Mouse (Mus musculus) heart, embryonic 11.5 days (tissue): Measurements from ENCODE around the gene Cox7a1. TPM values are rescaled to one million over a fixed set of nuclear protein-coding genes. Genes with fewer than 3 reads are reported as not detected.
A peak's percentile ranks its signal among the peaks of the same experiment; 100 is the strongest.
"Not testable (repeated sequence)": the region's sequence is repeated elsewhere in the genome, so short reads cannot be mapped to it uniquely, and the experiment has no call there.

ENCODE experiments used
- ATAC-seq: fragments of 200-750 bp; cut with Nextera tagmentation; replicated peaks from 2 replicates; pipeline ENCODE4 v1.8.0; 2017; ENCODE audit warnings: moderate library complexity; ENCODE audit not compliant: insufficient number of reproducible peaks, low FRiP score, low TSS enrichment
- H3K27ac ChIP-seq: fragments of 300-500 bp; sonication (generic); 2 replicates; pipeline ENCODE4 v1.5.1; 2014; ENCODE audit warnings: mild to moderate bottlenecking, low read depth, low read length
- H3K27me3 ChIP-seq: fragments of 300-500 bp; sonication (generic); 2 replicates; pipeline ENCODE4 v1.6.1; 2014; ENCODE audit warnings: mild to moderate bottlenecking, low read length, mixed read lengths; ENCODE audit not compliant: control insufficient read depth, insufficient read depth
- H3K36me3 ChIP-seq: fragments of 300-500 bp; sonication (generic); 2 replicates; pipeline ENCODE4 v1.6.1; 2014; ENCODE audit warnings: mild to moderate bottlenecking, low read length, moderate library complexity, mixed read lengths; ENCODE audit not compliant: control insufficient read depth, insufficient read depth
- H3K4me1 ChIP-seq: fragments of 300-500 bp; sonication (generic); 2 replicates; pipeline ENCODE4 v1.6.1; 2014; ENCODE audit warnings: low read length; ENCODE audit not compliant: control insufficient read depth, insufficient read depth
- H3K4me2 ChIP-seq: fragments of 300-500 bp; sonication (generic); 2 replicates; pipeline ENCODE4 v1.6.1; 2014; ENCODE audit warnings: mild to moderate bottlenecking, moderate library complexity
- H3K4me3 ChIP-seq: fragments of 300-500 bp; sonication (generic); 2 replicates; pipeline ENCODE4 v1.5.1; 2014; ENCODE audit warnings: low read depth, low read length
- H3K9ac ChIP-seq: fragments of 300-500 bp; sonication (generic); 2 replicates; pipeline ENCODE4 v1.6.1; 2014; ENCODE audit warnings: mild to moderate bottlenecking, low read depth, low read length, moderate library complexity
- H3K9me3 ChIP-seq: fragments of 300-500 bp; sonication (generic); replicated peaks from 2 replicates; pipeline ENCODE4 v1.6.1; 2016; ENCODE audit warnings: low read length; ENCODE audit not compliant: control insufficient read depth
- WGBS: fragments of 180-500 bp; shearing (Covaris S2); extraction: QIAGEN DNeasy Blood & Tissue Kit; methylation state at CpG from one replicate; pipeline ENCODE4 v1.1.7; 2014; ENCODE audit not compliant: insufficient replicate concordance; 5-methylcytosine and 5-hydroxymethylcytosine counted together
- polyA plus RNA-seq: library from polyadenylated mRNA; unstranded; fragments of >200 nt; fragmentation: Nextera tagmentation; extraction: Ambion mirVana; gene quantifications from 2 replicates; pipeline ENCODE4 v1.2.1, GENCODE M21; 2014

The Cox7a1 gene
- polyA plus RNA-seq, 1 experiment from 2014 or later = 324 TPM

DNA sequence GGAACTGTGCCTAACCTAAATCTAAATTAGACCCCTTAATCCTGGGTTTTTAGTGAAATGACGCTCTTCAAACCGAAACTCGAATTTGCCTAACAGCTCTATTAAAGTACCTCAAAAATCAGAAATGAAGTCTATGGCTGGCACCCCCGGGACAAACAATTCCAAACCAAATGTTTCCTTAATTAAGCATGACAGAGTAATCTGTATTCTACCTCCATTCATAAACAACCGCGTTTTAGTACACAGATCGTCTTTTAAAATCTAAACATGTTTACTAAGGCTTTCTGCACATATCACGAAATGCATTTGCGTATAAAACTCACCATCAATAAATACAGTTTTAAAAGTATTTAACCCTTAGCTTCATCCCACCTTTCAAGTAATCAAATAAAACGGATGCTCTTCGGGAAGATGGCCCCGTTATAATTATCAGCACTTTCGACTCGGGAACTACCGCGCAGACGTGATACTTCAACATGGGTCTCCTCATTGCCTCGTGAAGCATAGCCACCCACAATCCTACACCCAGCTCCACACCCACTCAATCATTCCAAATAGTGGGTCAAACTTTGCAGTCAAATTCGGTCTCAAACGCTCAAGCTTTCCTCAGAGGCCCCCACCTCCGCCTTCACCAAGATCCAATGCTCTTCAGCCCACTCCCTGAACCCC is 14.9 kb upstream of the Cox7a1 start:
- peak overlapping the region; percentile 86 for H3K27ac ChIP-seq
- H3K27me3 ChIP-seq = no peaks in the 10 kb centered on the region
- H3K4me2 ChIP-seq = peak overlapping the region; percentile 80
- WGBS = 2% methylated on average over 21 of the region's 21 CpGs
- peak overlapping the region; percentile 74 for H3K4me3 ChIP-seq
- ATAC-seq = 0 out of 2 replicates have a peak, but pooled peaks have one; percentile 1
- peak overlapping the region; percentile 98 for H3K9ac ChIP-seq
- peaks cover 9% of the 10 kb centered on the region for H3K4me1 ChIP-seq
- H3K9me3 ChIP-seq = peaks cover 2% of the 10 kb centered on the region; the same call in 1 of the 2 replicates
- peaks cover 15% of the 10 kb centered on the region for H3K36me3 ChIP-seq

DNA sequence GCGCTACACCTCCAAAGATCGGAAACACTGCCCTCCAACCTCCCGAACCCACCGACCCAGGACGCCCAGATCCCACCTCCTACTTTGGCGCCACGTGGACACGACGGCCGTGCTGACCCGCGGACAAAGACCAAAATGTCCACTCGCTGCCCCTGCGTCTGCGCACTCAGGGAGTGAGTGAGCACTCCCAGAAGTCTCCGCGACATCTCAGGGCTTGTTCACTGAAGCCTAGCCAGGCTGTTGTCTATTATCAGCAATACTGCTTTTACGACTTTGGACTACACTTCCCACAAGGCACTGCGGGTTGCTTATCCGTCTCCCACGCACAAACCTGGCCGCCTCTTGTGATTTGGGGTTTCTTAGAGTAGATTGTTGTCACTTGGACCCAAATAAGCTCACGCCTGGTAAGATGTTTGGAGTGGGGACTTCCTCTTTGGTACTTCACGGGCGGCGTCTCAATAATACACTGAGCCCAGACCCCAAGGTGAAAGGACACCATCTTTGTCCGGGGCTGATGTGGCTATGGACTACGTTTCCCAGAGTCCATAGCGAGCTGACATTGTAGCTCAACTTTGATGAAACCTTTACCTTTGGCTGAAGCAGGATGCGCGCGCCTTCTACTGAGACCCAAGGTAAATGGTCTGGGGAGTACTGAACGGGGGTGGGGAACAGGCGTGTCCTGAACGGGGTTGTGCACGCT is 14.2 kb upstream of the Cox7a1 start, which contains the start of gene Zfp146:
TSS of gene Zfp146 (minus strand) at position 168 of the 700 bp plus-strand sequence.
- Histone ChIP-seq H3K27ac (peak within 1 kb of the TSS; percentile 86), H3K4me1 (peaks cover 9% of the 10 kb centered on the region), H3K9ac (peak within 1 kb of the TSS; percentile 98), H3K4me3 (peak within 1 kb of the TSS; percentile 74), H3K27me3 (no peaks in the 10 kb centered on the region), H3K36me3 (peaks cover 15% of the 10 kb centered on the region), H3K4me2 (peak within 1 kb of the TSS; percentile 80), H3K9me3 (0 out of 2 replicates have a peak, but pooled peaks cover 2% of the 10 kb centered on the region)
- peak; percentile 96 for ATAC-seq
- under 1% methylated on average over 36 of the region's 36 CpGs for WGBS

DNA sequence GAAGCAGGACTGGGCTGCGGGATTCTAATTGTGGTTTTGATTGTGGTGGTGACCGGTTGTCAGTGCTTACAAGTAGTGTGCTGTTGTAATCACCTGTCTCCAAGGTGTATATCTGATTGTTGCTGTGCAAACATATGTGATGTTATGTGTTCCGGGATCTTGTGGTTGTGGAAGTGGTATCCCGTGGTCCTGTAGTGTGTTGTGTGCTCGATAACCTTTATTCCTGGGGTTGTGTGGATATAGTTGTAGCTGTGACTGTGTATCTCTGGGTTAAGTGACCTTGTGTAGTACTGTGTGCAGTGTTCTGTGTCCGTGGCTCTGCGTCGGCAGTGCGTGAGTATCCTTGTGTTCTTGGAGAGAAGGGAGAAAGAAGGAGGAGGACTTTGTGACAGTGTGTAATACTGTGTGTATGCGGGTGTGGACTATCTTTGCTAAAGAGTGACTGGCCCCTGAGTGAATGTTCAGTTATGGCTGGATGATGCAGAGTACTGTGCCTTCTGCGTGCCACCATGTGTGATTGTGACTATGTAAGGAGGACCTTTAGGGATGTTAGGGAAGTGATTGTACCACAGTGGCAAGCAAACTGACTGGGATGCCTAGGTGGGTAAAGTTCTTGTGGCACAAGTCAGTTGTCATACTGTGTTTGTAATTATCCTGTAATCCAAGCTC is 13.5 kb upstream of the Cox7a1 start:
- Histone ChIP-seq H3K36me3 (peaks cover 10% of the 10 kb centered on the region), H3K9ac (peak overlapping the region; percentile 98), H3K9me3 (0 out of 2 replicates have a peak, but pooled peaks cover 2% of the 10 kb centered on the region), H3K27ac (no peak overlapping the region), H3K4me1 (peaks cover 9% of the 10 kb centered on the region), H3K4me3 (peak overlapping the region; percentile 74), H3K27me3 (no peaks in the 10 kb centered on the region), H3K4me2 (peak overlapping the region; percentile 80)
- 30% methylated on average over 11 of the region's 11 CpGs for WGBS
- no peak; the same call in 1 of the 2 replicates for ATAC-seq

DNA sequence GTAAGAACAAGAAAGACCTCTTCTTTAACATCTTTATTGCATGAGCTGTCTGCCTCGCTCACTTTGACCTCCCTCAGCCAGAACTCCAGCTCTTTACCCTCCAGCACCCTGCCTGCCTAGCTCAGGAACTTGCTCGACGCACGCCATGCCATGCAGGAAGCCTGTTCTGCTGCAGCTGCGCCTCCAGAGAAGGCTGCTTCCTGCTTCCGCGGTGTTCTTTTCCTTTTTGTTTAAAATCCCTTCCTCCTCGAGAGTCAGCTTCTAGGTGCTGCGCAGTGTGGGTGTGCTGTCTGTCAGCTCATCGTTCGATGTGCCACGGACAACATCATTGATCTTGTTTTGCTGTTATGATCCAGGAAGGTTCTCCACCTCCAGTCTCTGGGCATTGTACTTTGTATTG is 7.5 kb upstream of the Cox7a1 start:
- Histone ChIP-seq H3K9ac (no peak overlapping the region), H3K4me1 (no peaks in the 10 kb centered on the region), H3K27ac (no peak overlapping the region), H3K9me3 (no peaks in the 10 kb centered on the region), H3K4me3 (no peak overlapping the region), H3K27me3 (no peaks in the 10 kb centered on the region), H3K4me2 (no peak overlapping the region), H3K36me3 (peaks cover 11% of the 10 kb centered on the region)
- no peak for ATAC-seq
- 71% methylated on average over 12 of the region's 12 CpGs for WGBS

GRCm38 (mm10) chr7:30178256-30178655 is 5.7 kb upstream of the Cox7a1 start:
- H3K9me3 ChIP-seq = no peaks in the 10 kb centered on the region
- WGBS = 62% methylated on average over 11 of the region's 11 CpGs
- no peaks in the 10 kb centered on the region for H3K27me3 ChIP-seq

GRCm38 (mm10) chr7:30181308-30181707 is 2.6 kb upstream of the Cox7a1 start:
- ATAC-seq = no peak
- peaks cover 12% of the 10 kb centered on the region for H3K36me3 ChIP-seq
- H3K4me3 ChIP-seq = no peak overlapping the region
- no peaks in the 10 kb centered on the region for H3K27me3 ChIP-seq
- 4% methylated on average over 4 of the region's 4 CpGs for WGBS
- no peak overlapping the region for H3K4me2 ChIP-seq
- H3K9me3 ChIP-seq = no peaks in the 10 kb centered on the region
- 0 out of 2 replicates have a peak, but pooled peaks cover 15% of the 10 kb centered on the region for H3K4me1 ChIP-seq
- no peak overlapping the region for H3K27ac ChIP-seq
- no peak overlapping the region for H3K9ac ChIP-seq

More at GRCm38 (mm10) chr7:30178256-30178655, 5.7 kb upstream of the Cox7a1 start:
- H3K4me1 ChIP-seq = no peaks in the 10 kb centered on the region
- no peak for ATAC-seq
- H3K9ac ChIP-seq = no peak overlapping the region
- peaks cover 11% of the 10 kb centered on the region for H3K36me3 ChIP-seq
- H3K27ac ChIP-seq = no peak overlapping the region
- H3K4me3 ChIP-seq = no peak overlapping the region
- no peak overlapping the region for H3K4me2 ChIP-seq

- not testable (repeated sequence) for H3K4me2 ChIP-seq, H3K9me3 ChIP-seq, ATAC-seq, H3K27ac ChIP-seq, H3K9ac ChIP-seq, H3K27me3 ChIP-seq, H3K4me3 ChIP-seq
- 85% methylated on average over 9 of the region's 10 CpGs for WGBS
- Histone ChIP-seq H3K4me1 (0 out of 2 replicates have a peak, but pooled peaks cover 15% of the 10 kb centered on the region), H3K36me3 (peaks cover 18% of the 10 kb centered on the region)
These were observed 2.0 kb upstream of the Cox7a1 start for GRCm38 (mm10) chr7:30181929-30182328.

DNA sequence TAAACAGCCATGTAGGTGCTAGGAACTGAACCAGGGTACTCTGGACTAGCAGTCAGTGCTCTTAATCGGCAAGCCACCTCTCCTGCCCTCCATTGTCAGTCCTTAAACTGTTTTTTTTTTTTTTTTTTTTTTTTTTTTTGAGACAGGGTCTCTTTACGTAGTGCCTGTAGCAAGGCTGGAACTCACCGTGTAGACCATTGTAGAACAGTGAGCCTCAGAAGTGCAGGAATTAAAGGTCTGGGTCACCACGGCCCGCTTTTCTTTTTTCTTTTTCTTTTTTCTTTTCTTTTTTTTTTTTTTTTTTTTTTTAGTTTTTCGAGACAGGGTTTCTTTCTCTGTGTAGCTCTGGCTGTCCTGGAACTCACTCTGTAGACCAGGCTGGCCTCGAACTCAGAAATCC is 755 bp upstream of the Cox7a1 start:
- H3K4me2 ChIP-seq, H3K27ac ChIP-seq, ATAC-seq, H3K27me3 ChIP-seq, H3K9ac ChIP-seq, H3K9me3 ChIP-seq, H3K4me3 ChIP-seq: not testable (repeated sequence)
- H3K36me3 ChIP-seq = peaks cover 22% of the 10 kb centered on the region
- WGBS = 66% methylated on average over 6 of the region's 7 CpGs
- H3K4me1 ChIP-seq = 0 out of 2 replicates have a peak, but pooled peaks cover 15% of the 10 kb centered on the region
